Mouse (Mus musculus) liver, embryonic 14.5 days (tissue): ENCODE measurements around the gene Krtap29-1. TPM values are rescaled to one million over a fixed set of nuclear protein-coding genes. Genes with fewer than 3 reads are reported as not detected.
A peak's percentile ranks its signal among the peaks of the same experiment; 100 is the strongest.

Experiments
- ATAC-seq: fragments of 200-750 bp; cut with Nextera tagmentation; 2 replicates; pipeline ENCODE4 v1.8.0; 2017; ENCODE audit warnings: moderate number of reproducible peaks, mild to moderate bottlenecking, moderate library complexity; ENCODE audit not compliant: insufficient read depth
- DNase-seq, 3 experiments: peaks; one replicate each; pipeline ENCODE4 v3.0.0-alpha.2; 2012 to 2013; ENCODE audit warnings: low read depth in 3 of 3, low spot score in 3 of 3
- H3K27ac ChIP-seq: fragments of 300-500 bp; sonication (generic); 2 replicates; pipeline ENCODE4 v1.5.1; 2014; ENCODE audit warnings: moderate library complexity, mild to moderate bottlenecking, control low read depth, inconsistent platforms
- H3K27me3 ChIP-seq: fragments of 300-500 bp; sonication (generic); 2 replicates; pipeline ENCODE4 v1.6.1; 2014; ENCODE audit warnings: mild to moderate bottlenecking, low read length, moderate library complexity; ENCODE audit not compliant: control insufficient read depth, insufficient read depth
- H3K36me3 ChIP-seq: fragments of 300-500 bp; sonication (generic); replicated peaks from 2 replicates; pipeline ENCODE4 v1.6.1; 2014; ENCODE audit warnings: low read depth; ENCODE audit not compliant: control insufficient read depth, insufficient read depth
- H3K4me1 ChIP-seq, 2 experiments: fragments of 200-500 bp in 1 of 2; fragments of 300-500 bp in 1 of 2; sonication (generic) in 1 of 2; replicated peaks; 2 replicates each; pipeline ENCODE4 v1.6.1; 2012 to 2014; ENCODE audit warnings: antibody characterized with exemption in 1 of 2, inconsistent platforms in 1 of 2, low read length in 1 of 2; ENCODE audit not compliant: control insufficient read depth in 2 of 2, insufficient read depth in 2 of 2
- H3K4me2 ChIP-seq: fragments of 300-500 bp; sonication (generic); 2 replicates; pipeline ENCODE4 v1.6.1; 2014; ENCODE audit warnings: low read depth, mild to moderate bottlenecking, control low read depth, moderate library complexity
- H3K4me3 ChIP-seq, 2 experiments: fragments of 200-500 bp in 1 of 2; fragments of 300-500 bp in 1 of 2; sonication (generic) in 1 of 2; 2 replicates each; pipeline ENCODE4 v1.5.1; 2012 to 2014; ENCODE audit warnings: low read depth in 2 of 2, low read length in 2 of 2, mild to moderate bottlenecking in 2 of 2, control low read depth in 1 of 2, inconsistent platforms in 1 of 2, moderate library complexity in 1 of 2; ENCODE audit not compliant: insufficient read depth in 1 of 2
- H3K9ac ChIP-seq: fragments of 300-500 bp; sonication (generic); replicated peaks from 2 replicates; pipeline ENCODE4 v1.6.1; 2014; ENCODE audit warnings: mild to moderate bottlenecking, control low read depth, moderate library complexity
- H3K9me3 ChIP-seq: fragments of 300-500 bp; sonication (generic); 2 replicates; pipeline ENCODE4 v1.6.1; 2016; ENCODE audit warnings: low read length, mixed read lengths; ENCODE audit not compliant: control insufficient read depth
- CTCF ChIP-seq: IDR thresholded peaks from 2 replicates; pipeline ENCODE4 v1.5.1; 2016; ENCODE audit warnings: antibody characterized with exemption, low read depth, control low read depth
- EP300 ChIP-seq: IDR thresholded peaks from 2 replicates; pipeline ENCODE4 v1.6.1; 2016; ENCODE audit warnings: antibody characterized with exemption, low read depth
- WGBS: fragments of 180-500 bp; shearing (Covaris S2); extraction: QIAGEN DNeasy Blood & Tissue Kit; methylation state at CpG from one replicate; pipeline ENCODE4 v1.1.7; 2014; ENCODE audit not compliant: insufficient replicate concordance; 5-methylcytosine and 5-hydroxymethylcytosine counted together
- polyA plus RNA-seq, 2 experiments: library from polyadenylated mRNA; depleted of rRNA in 1 of 2; stranded (reverse) in 1 of 2; unstranded in 1 of 2; fragments of >200 nt; fragmentation: Nextera tagmentation in 1 of 2; extraction: Ambion mirVana in 1 of 2; gene quantifications; 2 replicates each; pipeline versions ENCODE4 v1.2.1 to v1.2.3; 2012 to 2014

Gene Krtap29-1
- polyA plus RNA-seq, 2 experiments: not detected

DNA sequence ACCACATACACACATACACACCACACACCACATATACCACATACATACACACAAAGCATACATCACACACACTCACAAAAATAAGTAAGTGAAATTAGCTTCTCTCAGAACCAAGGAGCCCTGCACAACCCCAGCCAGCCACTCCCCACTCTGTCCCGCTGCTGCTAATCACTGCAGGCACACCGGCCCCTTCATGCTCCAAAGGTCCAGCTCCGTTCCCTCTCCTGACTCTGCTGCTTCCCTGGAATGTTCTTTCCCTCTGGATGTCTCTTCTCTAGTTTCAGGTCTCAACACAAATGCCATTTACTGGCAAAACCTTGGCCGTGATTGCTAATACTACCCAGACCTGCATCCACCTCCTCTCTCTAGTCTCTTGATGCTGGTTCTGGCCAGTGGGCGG is 31.8 kb upstream of the Krtap29-1 start:
- H3K36me3 ChIP-seq: no peaks in the 10 kb centered on the region
- no peak overlapping the region for H3K4me3 ChIP-seq
- H3K4me2 ChIP-seq: no peak overlapping the region
- no peak overlapping the region for H3K27ac ChIP-seq
- DNase-seq: no peak
- H3K9me3 ChIP-seq: no peaks in the 10 kb centered on the region
- WGBS: 64% methylated on average over 5 of the region's 5 CpGs
- TF ChIP-seq EP300 (no peak), CTCF (no peak)
- H3K27me3 ChIP-seq: no peaks in the 10 kb centered on the region
- no peaks in the 10 kb centered on the region for H3K4me1 ChIP-seq
- no peak overlapping the region for H3K9ac ChIP-seq
- no peak for ATAC-seq

GRCm38 (mm10) chr11:100008336-100008735 is 29.5 kb upstream of the Krtap29-1 start:
- Histone ChIP-seq H3K4me2 (no peak overlapping the region), H3K4me1 (no peaks in the 10 kb centered on the region), H3K27ac (no peak overlapping the region), H3K4me3 (no peak overlapping the region), H3K36me3 (no peaks in the 10 kb centered on the region), H3K9me3 (no peaks in the 10 kb centered on the region), H3K9ac (no peak overlapping the region), H3K27me3 (no peaks in the 10 kb centered on the region)
- DNase-seq: no peak
- ATAC-seq: no peak
- TF ChIP-seq EP300 (no peak), CTCF (no peak)
- 61% methylated on average over 5 of the region's 5 CpGs for WGBS

DNA sequence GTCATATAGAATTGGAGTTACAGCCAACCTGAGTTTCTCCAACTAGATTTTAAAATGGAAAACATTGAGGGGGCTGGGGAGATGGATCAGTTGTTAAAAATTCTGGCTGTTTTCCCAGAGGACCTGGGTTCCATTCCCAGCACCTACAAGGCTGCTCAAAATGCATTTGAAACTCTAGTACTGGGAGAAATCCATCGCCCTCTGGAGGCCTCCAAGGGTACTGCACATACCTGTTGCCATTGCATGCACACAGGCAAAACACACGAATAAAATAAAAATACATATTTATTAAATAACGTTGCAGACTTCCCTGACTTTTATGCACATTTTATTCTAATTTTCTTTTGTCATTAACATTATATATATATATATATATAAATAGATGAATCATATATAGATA is 27.8 kb upstream of the Krtap29-1 start:
- 39% methylated on average over 3 of the region's 3 CpGs for whole genome bisulfite sequencing
- DNase-seq (no peak), ATAC-seq (no peak)
- Histone ChIP-seq H3K27ac (no peak overlapping the region), H3K4me1 (no peaks in the 10 kb centered on the region), H3K9me3 (no peaks in the 10 kb centered on the region), H3K4me3 (no peak overlapping the region), H3K27me3 (no peaks in the 10 kb centered on the region), H3K9ac (no peak overlapping the region), H3K36me3 (no peaks in the 10 kb centered on the region), H3K4me2 (no peak overlapping the region)
- TF ChIP-seq EP300 (no peak), CTCF (peak; percentile 61)

GRCm38 (mm10) chr11:100005905-100006304 is 27.1 kb upstream of the Krtap29-1 start:
- Histone ChIP-seq H3K27ac (no peak overlapping the region), H3K4me1 (no peaks in the 10 kb centered on the region), H3K27me3 (no peaks in the 10 kb centered on the region), H3K9me3 (no peaks in the 10 kb centered on the region), H3K4me2 (no peak overlapping the region), H3K4me3 (no peak overlapping the region), H3K9ac (no peak overlapping the region), H3K36me3 (no peaks in the 10 kb centered on the region)
- WGBS: 65% methylated on average over 8 of the region's 8 CpGs
- DNase-seq (no peak), ATAC-seq (no peak)
- TF ChIP-seq EP300 (no peak), CTCF (no peak)

GRCm38 (mm10) chr11:100004846-100005245 is 26.0 kb upstream of the Krtap29-1 start:
- H3K36me3 ChIP-seq: no peaks in the 10 kb centered on the region
- 21% methylated on average over 6 of the region's 6 CpGs for WGBS
- no peaks in the 10 kb centered on the region for H3K4me1 ChIP-seq
- no peak overlapping the region for H3K4me3 ChIP-seq
- peak in 1 of 3 experiments; percentile 2 for DNase-seq
- TF ChIP-seq EP300 (no peak), CTCF (peak; percentile 62)
- H3K9ac ChIP-seq: no peak overlapping the region
- no peaks in the 10 kb centered on the region for H3K9me3 ChIP-seq
- H3K27ac ChIP-seq: no peak overlapping the region
- no peak overlapping the region for H3K4me2 ChIP-seq
- H3K27me3 ChIP-seq: no peaks in the 10 kb centered on the region
- ATAC-seq: no peak
